Mouse (Mus musculus): ENCODE results near the gene Tbc1d22a. TPM values are rescaled to one million over a fixed set of nuclear protein-coding genes. Genes with fewer than 3 reads are reported as not detected.

Tbc1d22a gene
- polyA plus RNA-seq, 1 experiment from 2014 or later: 9.2 TPM

DNA sequence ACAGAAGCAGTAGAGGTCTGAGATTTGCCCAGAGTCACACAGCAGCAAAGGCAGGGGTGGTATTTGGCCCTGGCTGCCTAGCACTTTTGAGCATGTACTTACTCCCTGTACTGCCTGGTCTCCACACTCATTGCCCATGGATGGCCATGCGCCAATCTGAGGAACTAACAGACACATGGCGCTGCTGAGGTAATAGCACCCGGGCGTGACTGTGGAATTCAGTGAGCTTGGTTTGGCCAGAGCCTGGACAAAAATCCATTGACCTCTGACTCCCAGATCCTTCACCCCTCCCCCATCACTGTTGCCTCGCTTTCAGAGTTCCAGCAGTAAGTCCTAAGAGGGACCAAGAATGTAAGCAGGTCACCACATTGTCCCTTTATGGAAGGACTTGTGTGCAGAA lies 278.4 kb downstream of the Tbc1d22a start:
- WGBS: 68% methylated on average over 5 of the region's 5 CpGs
- no peaks in the 10 kb centered on the region for H3K36me3 ChIP-seq
- ATAC-seq (replicated peaks; ENCODE audit: insufficient number of reproducible peaks, insufficient read depth, low FRiP score, low read depth): no peak
- no peak overlapping the region for H3K9ac ChIP-seq
- peaks cover 5% of the 10 kb centered on the region; the same call in 1 of the 2 replicates for H3K27me3 ChIP-seq
- no peaks in the 10 kb centered on the region for H3K9me3 ChIP-seq (replicated peaks)
- no peak overlapping the region for H3K27ac ChIP-seq
- no peaks in the 10 kb centered on the region for H3K4me1 ChIP-seq (replicated peaks)
- no peak overlapping the region for H3K4me3 ChIP-seq
- no peak overlapping the region for H3K4me2 ChIP-seq

DNA sequence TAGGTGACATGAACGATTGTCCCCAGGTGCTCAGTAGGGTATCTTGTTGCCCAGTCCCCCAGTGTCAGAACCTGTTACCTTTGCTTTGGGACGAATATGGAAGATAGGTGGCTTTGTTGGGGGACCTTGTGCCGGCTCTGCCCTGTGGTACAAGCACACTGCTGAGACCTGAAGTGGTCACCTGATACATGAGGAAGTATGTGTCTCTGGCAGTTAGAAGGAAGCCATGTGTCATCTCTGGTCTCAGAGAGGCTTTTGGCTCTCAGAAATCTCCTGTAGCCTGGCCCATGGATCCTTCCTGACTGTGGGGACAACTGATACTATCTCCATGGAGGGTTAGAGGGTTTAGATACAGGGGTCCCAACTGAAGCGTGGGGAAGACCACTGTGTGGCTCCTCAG lies 281.9 kb downstream of the Tbc1d22a start:
- no peak overlapping the region for H3K27ac ChIP-seq
- H3K9ac ChIP-seq: no peak overlapping the region
- no peaks in the 10 kb centered on the region for H3K4me1 ChIP-seq (replicated peaks)
- no peaks in the 10 kb centered on the region for H3K36me3 ChIP-seq
- no peaks in the 10 kb centered on the region for H3K27me3 ChIP-seq
- H3K9me3 ChIP-seq (replicated peaks): no peaks in the 10 kb centered on the region
- no peak overlapping the region for H3K4me2 ChIP-seq
- WGBS: 80% methylated on average over 4 of the region's 4 CpGs
- no peak overlapping the region for H3K4me3 ChIP-seq
- no peak for ATAC-seq (replicated peaks; ENCODE audit: insufficient number of reproducible peaks, insufficient read depth, low FRiP score, low read depth)

DNA sequence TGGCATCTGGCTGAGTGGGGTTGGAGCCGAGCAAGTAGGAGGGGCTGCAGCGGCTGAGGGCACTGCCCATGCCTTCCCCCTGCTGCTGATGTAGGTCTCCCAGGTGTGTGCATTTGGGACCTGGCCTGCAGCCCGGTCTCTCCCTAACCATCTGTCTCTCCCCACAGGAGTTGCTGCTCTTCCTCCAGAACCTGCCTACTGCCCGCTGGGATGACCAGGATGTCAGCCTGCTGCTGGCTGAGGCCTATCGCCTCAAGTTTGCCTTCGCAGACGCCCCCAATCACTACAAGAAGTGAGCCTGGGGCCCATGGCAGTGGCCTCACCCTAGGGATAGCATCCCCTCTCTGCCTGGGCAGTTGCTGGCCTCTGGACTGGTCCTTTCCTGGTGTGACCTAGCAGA lies 282.4 kb downstream of the Tbc1d22a start:
- Histone ChIP-seq H3K36me3 (no peaks in the 10 kb centered on the region), H3K4me3 (no peak overlapping the region), H3K4me1 (replicated peaks) (no peaks in the 10 kb centered on the region), H3K27ac (no peak overlapping the region), H3K27me3 (no peaks in the 10 kb centered on the region), H3K9me3 (replicated peaks) (no peaks in the 10 kb centered on the region), H3K9ac (no peak overlapping the region), H3K4me2 (no peak overlapping the region)
- WGBS: 86% methylated on average over 7 of the region's 7 CpGs
- no peak for ATAC-seq (replicated peaks; ENCODE audit: insufficient number of reproducible peaks, insufficient read depth, low FRiP score, low read depth)

DNA sequence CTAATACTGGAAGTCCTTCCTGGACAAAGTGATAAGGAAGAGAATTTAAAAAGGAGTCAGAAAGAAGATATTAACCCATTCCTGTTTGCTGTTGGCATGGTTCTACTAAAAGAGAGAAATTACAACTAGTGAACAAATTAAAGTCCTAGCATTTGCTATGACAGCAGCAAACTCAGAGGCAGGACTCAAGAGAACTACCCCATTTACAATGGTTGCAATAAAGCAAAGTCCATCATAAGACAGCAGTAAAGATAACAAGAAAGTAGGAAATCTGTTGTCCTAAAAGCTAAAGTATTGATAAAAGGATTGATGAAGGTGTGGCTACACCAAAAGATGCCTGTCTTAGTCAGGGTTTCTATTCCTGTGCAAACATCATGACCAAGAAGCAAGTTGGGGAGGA lies 286.3 kb downstream of the Tbc1d22a start:
- Histone ChIP-seq H3K9me3 (replicated peaks) (no peaks in the 10 kb centered on the region), H3K4me2 (no peak overlapping the region), H3K4me3 (no peak overlapping the region), H3K9ac (no peak overlapping the region), H3K36me3 (no peaks in the 10 kb centered on the region), H3K27me3 (no peaks in the 10 kb centered on the region), H3K27ac (no peak overlapping the region), H3K4me1 (replicated peaks) (no peaks in the 10 kb centered on the region)
- ATAC-seq (replicated peaks; ENCODE audit: insufficient number of reproducible peaks, insufficient read depth, low FRiP score, low read depth): no peak

DNA sequence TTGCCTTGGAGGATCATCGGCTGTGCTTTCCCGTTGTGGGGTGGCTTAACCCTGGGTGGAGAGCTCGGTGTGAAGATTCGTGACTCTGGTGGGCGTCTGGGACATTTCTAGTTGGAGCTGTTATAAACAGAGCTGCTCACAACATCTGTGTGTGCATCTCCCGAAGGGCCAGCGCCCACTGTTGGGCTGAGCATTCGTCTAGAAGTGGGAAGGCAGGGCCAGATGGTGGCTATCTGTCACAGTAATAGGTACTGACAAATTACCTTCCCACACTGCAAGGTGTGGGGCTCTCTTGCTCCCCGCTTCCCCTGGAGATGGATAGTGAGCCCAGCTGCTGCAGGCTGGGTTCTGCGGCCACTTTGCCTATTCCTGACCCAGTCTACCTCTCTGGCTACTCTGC lies 289.2 kb downstream of the Tbc1d22a start:
- Histone ChIP-seq H3K9me3 (replicated peaks) (no peaks in the 10 kb centered on the region), H3K9ac (no peak overlapping the region), H3K36me3 (no peaks in the 10 kb centered on the region), H3K27me3 (no peaks in the 10 kb centered on the region), H3K4me2 (no peak overlapping the region), H3K27ac (no peak overlapping the region), H3K4me1 (replicated peaks) (no peaks in the 10 kb centered on the region), H3K4me3 (no peak overlapping the region)
- 75% methylated on average over 10 of the region's 10 CpGs for WGBS
- no peak for ATAC-seq (replicated peaks; ENCODE audit: insufficient number of reproducible peaks, insufficient read depth, low FRiP score, low read depth)

DNA sequence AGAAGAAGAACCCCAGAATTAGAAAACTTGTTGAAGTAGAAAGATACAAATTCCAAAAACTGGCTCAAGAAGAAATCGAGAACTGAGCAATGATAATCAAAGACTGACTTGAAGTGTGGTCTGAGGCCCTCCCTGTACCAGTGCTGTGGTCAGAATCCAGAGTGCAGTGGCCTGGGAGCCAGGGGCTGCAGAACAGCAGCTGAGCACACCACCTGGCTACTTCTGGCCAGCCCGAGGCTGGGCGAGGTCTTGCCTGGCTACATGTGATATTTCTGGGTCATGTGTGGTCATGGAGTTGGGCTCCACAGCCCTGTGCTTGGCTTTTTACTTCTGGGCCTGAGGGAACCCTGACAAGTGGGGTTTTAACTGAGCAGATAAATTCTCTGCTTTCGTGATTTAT lies 292.4 kb downstream of the Tbc1d22a start:
- Histone ChIP-seq H3K4me2 (no peak overlapping the region), H3K9me3 (replicated peaks) (no peaks in the 10 kb centered on the region), H3K4me1 (replicated peaks) (no peaks in the 10 kb centered on the region), H3K27me3 (no peaks in the 10 kb centered on the region), H3K36me3 (no peaks in the 10 kb centered on the region), H3K9ac (no peak overlapping the region), H3K27ac (no peak overlapping the region), H3K4me3 (no peak overlapping the region)
- ATAC-seq (replicated peaks; ENCODE audit: insufficient number of reproducible peaks, insufficient read depth, low FRiP score, low read depth): no peak
- 55% methylated on average over 4 of the region's 4 CpGs for WGBS

DNA sequence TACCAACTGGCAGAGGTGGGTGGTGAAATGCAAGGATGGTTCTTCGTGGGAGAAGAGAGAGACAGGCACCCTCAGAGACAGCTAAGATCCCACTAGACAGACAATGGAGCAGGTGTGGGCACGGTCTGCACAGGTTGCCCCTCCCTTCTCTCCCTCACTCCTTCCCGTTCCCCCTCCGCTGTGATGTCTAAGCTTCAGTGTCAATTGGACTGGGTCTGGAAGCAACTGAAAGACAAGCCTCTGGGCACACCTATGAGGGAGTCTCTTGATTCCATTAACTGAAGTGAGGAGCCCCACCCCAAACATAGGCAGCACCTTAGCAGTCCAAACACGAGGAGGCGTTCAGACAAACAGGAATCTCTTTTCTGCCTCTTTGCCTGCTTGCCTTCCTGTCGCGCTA lies 293.3 kb downstream of the Tbc1d22a start:
- H3K4me2 ChIP-seq: no peak overlapping the region
- ATAC-seq (replicated peaks; ENCODE audit: insufficient number of reproducible peaks, insufficient read depth, low FRiP score, low read depth): no peak
- no peaks in the 10 kb centered on the region for H3K9me3 ChIP-seq (replicated peaks)
- no peaks in the 10 kb centered on the region for H3K36me3 ChIP-seq
- H3K4me1 ChIP-seq (replicated peaks): no peaks in the 10 kb centered on the region
- no peak overlapping the region for H3K9ac ChIP-seq
- H3K4me3 ChIP-seq: no peak overlapping the region
- no peak overlapping the region for H3K27ac ChIP-seq
- no peaks in the 10 kb centered on the region for H3K27me3 ChIP-seq
- WGBS: 80% methylated on average over 8 of the region's 8 CpGs

DNA sequence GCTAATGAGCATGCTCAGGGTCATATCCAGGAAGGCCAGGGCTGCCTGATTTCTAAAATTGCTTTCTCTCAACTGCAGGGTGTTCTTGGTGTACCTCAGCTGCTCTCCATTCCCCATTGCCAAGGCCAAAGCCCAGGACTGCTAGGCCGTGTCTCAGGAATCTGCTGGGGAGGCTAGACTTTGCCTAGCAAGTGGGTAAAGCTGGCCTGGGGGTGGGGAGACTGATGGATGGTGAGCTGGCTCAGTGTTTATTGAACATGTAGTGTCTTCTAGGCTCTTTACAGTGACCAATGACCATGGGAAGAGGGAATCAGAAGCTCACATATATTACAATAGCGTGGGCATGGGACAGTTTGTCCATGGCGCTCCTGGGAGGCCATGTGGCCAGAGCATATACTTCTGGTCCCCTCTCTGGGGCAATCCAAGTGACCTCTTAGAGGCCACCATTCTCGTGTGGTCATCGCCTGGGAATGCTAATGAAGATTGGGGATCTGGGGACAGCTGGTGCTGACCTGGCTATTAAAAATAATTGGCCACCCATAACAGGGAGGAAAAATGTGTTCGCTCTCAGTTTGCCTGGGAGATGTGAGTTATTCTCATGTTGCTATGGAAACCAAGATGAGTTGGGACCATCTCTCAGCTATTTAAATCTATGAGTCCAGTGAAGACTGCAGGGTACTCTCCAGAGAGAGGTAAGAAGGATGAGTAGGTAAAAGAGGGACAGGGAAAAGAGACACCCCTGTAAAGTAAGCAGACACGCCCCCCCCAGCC lies 294.3 kb downstream of the Tbc1d22a start:
- ATAC-seq (replicated peaks; ENCODE audit: insufficient number of reproducible peaks, insufficient read depth, low FRiP score, low read depth): no peak
- Histone ChIP-seq H3K4me3 (no peak overlapping the region), H3K27me3 (no peaks in the 10 kb centered on the region), H3K9me3 (replicated peaks) (no peaks in the 10 kb centered on the region), H3K9ac (no peak overlapping the region), H3K27ac (no peak overlapping the region), H3K4me2 (no peak overlapping the region), H3K36me3 (no peaks in the 10 kb centered on the region), H3K4me1 (replicated peaks) (no peaks in the 10 kb centered on the region)
- 75% methylated on average over 7 of the region's 7 CpGs for whole genome bisulfite sequencing

DNA sequence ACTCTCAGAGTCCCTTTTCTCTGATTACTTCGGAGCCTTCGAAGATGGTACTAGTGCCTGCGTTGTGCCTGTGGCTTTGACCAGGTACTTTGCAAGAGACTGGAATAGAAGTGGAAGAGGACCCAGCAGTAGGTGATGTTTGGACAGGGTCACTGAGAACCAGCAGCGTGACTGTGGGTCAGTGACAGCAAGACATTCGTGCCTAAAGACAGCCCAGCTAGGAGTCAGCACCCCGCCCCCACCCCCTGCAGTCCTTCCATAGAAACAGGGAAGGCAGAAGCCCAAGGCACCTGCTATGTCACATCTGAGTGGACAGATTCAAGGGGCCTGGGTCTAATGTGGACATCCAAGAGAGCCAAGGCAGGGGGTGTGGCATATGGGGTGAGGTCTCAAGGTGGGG lies 295.3 kb downstream of the Tbc1d22a start:
- Histone ChIP-seq H3K4me1 (replicated peaks) (no peaks in the 10 kb centered on the region), H3K4me3 (no peak overlapping the region), H3K36me3 (no peaks in the 10 kb centered on the region), H3K27me3 (no peaks in the 10 kb centered on the region), H3K27ac (no peak overlapping the region), H3K4me2 (no peak overlapping the region), H3K9ac (no peak overlapping the region), H3K9me3 (replicated peaks) (no peaks in the 10 kb centered on the region)
- no peak for ATAC-seq (replicated peaks; ENCODE audit: insufficient number of reproducible peaks, insufficient read depth, low FRiP score, low read depth)
- 69% methylated on average over 6 of the region's 6 CpGs for WGBS

DNA sequence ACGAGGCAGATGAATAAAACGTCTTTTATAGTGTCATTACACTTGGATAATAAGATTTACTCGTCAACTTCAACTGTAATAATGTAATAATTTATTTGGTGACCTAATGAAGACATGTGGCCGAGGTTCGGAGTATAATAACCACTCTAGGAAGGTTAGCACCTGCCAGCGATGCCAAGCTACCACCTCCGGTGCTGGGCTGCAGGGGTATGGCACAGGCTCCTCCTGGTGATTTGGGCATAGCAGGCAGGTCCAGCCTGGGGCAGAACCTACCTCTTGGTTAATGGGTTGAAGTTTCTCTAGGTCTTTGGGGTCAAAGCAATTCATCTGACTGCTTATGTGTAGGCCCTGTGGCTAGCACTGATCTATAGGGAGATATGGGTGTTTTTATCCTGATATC lies 296.9 kb downstream of the Tbc1d22a start:
- H3K4me1 ChIP-seq (replicated peaks): no peaks in the 10 kb centered on the region
- H3K9me3 ChIP-seq (replicated peaks): no peaks in the 10 kb centered on the region
- H3K36me3 ChIP-seq: no peaks in the 10 kb centered on the region
- H3K4me2 ChIP-seq: no peak overlapping the region
- H3K4me3 ChIP-seq: no peak overlapping the region
- no peak overlapping the region for H3K27ac ChIP-seq
- no peak overlapping the region for H3K9ac ChIP-seq
- H3K27me3 ChIP-seq: no peaks in the 10 kb centered on the region
- 79% methylated on average over 7 of the region's 7 CpGs for WGBS
- no peak for ATAC-seq (replicated peaks; ENCODE audit: insufficient number of reproducible peaks, insufficient read depth, low FRiP score, low read depth)

DNA sequence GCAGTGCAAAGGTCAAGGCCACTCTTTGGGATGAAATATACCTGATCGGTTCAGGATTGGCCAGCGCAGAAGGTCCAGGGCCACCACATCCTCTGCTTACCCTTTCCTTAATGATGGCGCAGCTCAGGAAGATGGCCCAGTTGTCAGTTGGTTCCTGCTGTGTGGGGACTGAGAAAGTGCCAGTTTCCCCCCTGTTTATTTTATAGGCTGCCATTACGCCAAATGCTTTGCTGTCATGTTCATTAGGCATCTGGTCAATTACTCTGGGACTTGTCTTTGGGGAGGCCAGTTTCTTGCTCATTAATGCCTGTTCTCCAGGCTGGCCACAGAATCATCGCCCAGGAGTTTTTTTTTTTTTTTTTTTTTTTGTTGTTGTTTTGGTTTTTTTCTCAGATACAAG lies 299.1 kb downstream of the Tbc1d22a start:
- Histone ChIP-seq H3K4me3 (no peak overlapping the region), H3K27ac (no peak overlapping the region), H3K36me3 (no peaks in the 10 kb centered on the region), H3K9ac (no peak overlapping the region), H3K4me1 (replicated peaks) (no peaks in the 10 kb centered on the region), H3K9me3 (replicated peaks) (no peaks in the 10 kb centered on the region), H3K27me3 (no peaks in the 10 kb centered on the region), H3K4me2 (no peak overlapping the region)
- 85% methylated on average over 5 of the region's 5 CpGs for WGBS
- no peak for ATAC-seq (replicated peaks; ENCODE audit: insufficient number of reproducible peaks, insufficient read depth, low FRiP score, low read depth)

DNA sequence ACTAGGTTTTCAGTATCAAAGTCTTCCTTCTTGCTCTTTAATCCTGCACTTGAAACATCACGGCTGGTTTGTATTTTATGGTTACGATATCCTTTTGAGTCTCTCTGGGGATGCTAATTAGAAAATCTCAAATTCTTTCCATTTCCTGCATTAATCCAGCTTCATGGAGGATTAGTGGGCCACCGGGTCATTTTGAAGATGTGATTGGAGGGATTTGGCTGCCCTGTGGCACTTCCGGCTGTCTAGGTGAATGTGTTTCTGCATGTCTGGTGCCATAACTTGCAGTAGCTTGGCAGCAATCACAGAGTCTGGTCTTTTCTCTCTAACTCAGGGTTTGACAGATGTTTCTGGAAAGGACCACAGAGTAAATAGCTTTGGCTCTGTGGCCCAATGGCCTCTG lies 305.9 kb downstream of the Tbc1d22a start:
- H3K4me3 ChIP-seq: no peak overlapping the region
- ATAC-seq (replicated peaks; ENCODE audit: insufficient number of reproducible peaks, insufficient read depth, low FRiP score, low read depth): no peak
- H3K9ac ChIP-seq: no peak overlapping the region
- no peaks in the 10 kb centered on the region for H3K4me1 ChIP-seq (replicated peaks)
- peaks cover 3% of the 10 kb centered on the region; the same call in 1 of the 2 replicates for H3K9me3 ChIP-seq (replicated peaks)
- 82% methylated on average over 4 of the region's 4 CpGs for WGBS
- H3K27ac ChIP-seq: no peak overlapping the region
- no peak overlapping the region for H3K4me2 ChIP-seq
- no peaks in the 10 kb centered on the region for H3K36me3 ChIP-seq
- H3K27me3 ChIP-seq: no peaks in the 10 kb centered on the region

All from heart, embryonic 15.5 days (tissue).